Mouse (Mus musculus): ENCODE data around the gene Hs2st1.

- TF ChIP-seq GATA1 (IDR thresholded peaks at IDR 0.05; ENCODE audit: borderline replicate concordance, low read length), result no peak
- TF ChIP-seq FLI1 (IDR thresholded peaks at IDR 0.05; ENCODE audit: low read length), result no peak
Observed at GRCm38 (mm10) chr3:144545832-144546231, 24.1 kb downstream of the Hs2st1 start.
